Mouse (Mus musculus) embryonic fibroblast, embryonic 13.5 days (primary cell): ENCODE measurements at regions not wholly inside any gene's neighbourhood (a gene's known extent, or its start where the extent isn't known, plus 50 kb on each side); places are given as distances from the start of the nearest gene placed in this dataset.

Experiments used
- H3K27ac ChIP-seq: 2 replicates; pipeline ENCODE4 v1.5.1; 2012; ENCODE audit warnings: low read length, control low read depth, inconsistent platforms; ENCODE audit not compliant: insufficient read depth
- H3K4me1 ChIP-seq: 2 replicates; pipeline ENCODE4 v1.6.1; 2011; ENCODE audit warnings: low read length; ENCODE audit not compliant: control insufficient read depth, insufficient read depth
- H3K4me3 ChIP-seq: 2 replicates; pipeline ENCODE4 v1.5.1; 2011; ENCODE audit warnings: mild to moderate bottlenecking, control low read depth, low read length; ENCODE audit not compliant: insufficient read depth
- CTCF ChIP-seq: IDR thresholded peaks from 2 replicates; pipeline ENCODE4 v1.5.1; 2011; ENCODE audit warnings: mild to moderate bottlenecking, control low read depth, low read length, moderate library complexity, borderline replicate concordance; ENCODE audit not compliant: insufficient read depth
- POLR2A ChIP-seq: IDR thresholded peaks from 2 replicates; pipeline ENCODE4 v1.6.1; 2011; ENCODE audit warnings: low read depth, mild to moderate bottlenecking, control low read depth, low read length, moderate library complexity

DNA sequence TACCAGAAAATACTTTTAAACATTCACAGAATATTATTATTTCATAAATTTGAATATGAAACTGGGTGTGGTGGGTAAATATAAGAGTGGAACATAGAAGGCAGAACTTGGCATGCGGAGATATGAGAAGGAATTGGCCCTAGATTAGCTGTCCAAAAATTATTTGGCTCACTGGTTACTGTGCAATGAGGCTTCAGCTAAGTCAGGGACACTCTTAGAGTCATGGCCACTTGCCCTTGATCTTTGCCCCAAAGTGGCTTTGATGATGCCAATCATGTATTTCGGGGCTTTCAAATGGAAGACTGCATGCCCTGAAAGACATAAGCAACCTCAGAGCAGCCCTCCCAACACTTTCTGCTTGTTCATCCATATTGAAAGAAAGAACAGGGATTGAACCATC lies 76.9 kb downstream of the Pxdc1 start:
- no peak for TF ChIP-seq CTCF
- TF ChIP-seq POLR2A, result no peak
- Histone ChIP-seq H3K4me1 (no peaks in the 10 kb centered on the region), H3K27ac (no peak overlapping the region), H3K4me3 (no peak overlapping the region)

DNA sequence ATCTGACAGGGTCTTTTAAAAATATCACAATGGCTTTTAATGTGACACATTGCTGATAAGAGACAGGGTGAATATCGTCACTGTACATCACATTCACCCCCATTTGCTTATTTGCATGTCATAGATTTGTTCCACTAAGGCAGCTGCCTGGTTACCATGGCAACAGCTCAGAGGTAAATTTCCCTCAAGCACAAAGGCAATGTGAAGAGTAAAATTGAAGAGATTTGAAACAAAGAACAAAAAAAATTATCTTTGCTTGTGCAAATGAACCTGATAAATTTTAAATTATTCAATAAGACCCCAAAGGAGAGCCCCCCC lies 77.3 kb downstream of the Pxdc1 start:
- TF ChIP-seq POLR2A (no peak), CTCF (no peak)
- H3K27ac ChIP-seq, result no peak overlapping the region
- H3K4me3 ChIP-seq, result no peak overlapping the region
- H3K4me1 ChIP-seq, result no peaks in the 10 kb centered on the region

DNA sequence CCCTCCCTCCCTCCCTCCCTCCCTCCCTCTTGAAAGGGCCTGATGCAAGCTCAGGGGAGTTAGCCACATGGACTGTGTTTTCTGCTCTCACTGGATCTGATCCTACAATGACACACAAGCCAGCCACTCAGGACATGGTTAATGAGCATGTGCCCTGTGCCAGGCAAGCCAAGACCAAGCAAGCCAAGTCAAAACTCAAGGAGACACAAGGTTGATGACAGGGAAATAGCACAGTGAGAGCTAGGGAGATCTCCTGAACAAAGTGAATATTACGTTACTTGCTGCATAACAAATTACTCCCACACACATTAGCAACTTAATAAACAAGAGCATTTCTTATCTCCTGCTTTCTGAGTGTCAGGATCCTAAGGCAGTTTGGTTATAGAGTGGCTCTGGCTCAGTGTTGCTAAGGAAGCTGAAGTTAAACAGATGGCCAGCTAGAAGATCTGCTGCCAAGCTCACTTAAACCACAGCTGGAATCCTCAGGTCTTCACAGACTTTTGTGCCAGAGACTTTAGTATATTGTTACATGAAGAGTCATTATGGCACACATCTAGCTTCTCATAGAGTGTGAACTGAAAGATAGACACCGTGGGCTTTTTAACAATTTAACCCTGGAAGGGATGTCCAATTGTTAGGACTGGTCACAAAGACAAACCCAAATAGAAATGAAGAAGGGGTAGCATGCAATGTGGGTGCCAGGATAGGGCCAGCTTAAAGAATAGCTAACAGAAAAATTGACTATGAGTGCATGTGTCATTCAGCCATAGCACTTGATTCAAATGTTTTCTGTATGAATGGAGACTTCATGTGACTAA lies 77.9 kb downstream of the Pxdc1 start:
- H3K27ac ChIP-seq, result no peak overlapping the region
- no peak for TF ChIP-seq CTCF
- no peak for TF ChIP-seq POLR2A
- no peak overlapping the region for H3K4me3 ChIP-seq
- no peaks in the 10 kb centered on the region for H3K4me1 ChIP-seq

DNA sequence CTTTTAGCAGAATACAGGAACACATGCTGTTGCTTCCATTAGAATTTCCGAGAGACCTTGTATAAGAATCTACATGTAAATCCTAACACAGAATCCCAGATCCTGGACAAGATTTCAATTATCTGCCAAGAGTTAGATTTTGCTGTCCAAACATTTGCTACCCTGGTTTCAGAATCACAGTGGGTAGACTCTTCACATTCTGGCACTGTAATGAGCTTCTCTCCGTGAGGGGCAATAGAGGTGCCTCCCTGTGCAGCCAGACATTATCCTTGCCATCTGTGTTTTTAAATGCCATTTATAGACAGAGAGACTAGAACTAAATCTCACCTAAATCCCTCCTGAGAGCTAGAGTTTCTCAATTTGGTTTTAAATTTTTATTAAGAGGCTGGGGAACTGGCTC lies 84.0 kb downstream of the Pxdc1 start:
- H3K4me1 ChIP-seq, result no peaks in the 10 kb centered on the region
- H3K4me3 ChIP-seq, result no peak overlapping the region
- no peak for TF ChIP-seq CTCF
- no peak for TF ChIP-seq POLR2A
- H3K27ac ChIP-seq, result no peak overlapping the region

DNA sequence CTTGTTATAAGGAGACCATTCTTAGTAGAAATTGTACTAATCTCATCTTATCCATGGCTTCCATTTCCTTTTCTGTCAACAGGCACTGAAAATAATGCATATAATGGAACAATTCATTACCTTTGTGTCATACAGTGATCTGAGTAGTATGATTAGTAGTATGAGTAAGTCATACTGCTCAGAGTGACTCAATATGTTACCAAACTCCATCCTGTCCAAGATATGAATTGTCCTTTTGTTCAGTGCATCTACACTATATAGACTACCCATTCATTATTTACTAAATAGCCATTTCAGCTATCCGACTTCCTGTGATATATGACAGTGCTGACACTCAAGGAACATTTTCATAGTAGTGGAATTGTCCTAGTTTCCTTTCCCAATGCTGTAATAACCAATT lies 86.6 kb downstream of the Pxdc1 start:
- no peaks in the 10 kb centered on the region for H3K4me1 ChIP-seq
- no peak overlapping the region for H3K4me3 ChIP-seq
- H3K27ac ChIP-seq, result no peak overlapping the region
- no peak for TF ChIP-seq POLR2A
- no peak for TF ChIP-seq CTCF

DNA sequence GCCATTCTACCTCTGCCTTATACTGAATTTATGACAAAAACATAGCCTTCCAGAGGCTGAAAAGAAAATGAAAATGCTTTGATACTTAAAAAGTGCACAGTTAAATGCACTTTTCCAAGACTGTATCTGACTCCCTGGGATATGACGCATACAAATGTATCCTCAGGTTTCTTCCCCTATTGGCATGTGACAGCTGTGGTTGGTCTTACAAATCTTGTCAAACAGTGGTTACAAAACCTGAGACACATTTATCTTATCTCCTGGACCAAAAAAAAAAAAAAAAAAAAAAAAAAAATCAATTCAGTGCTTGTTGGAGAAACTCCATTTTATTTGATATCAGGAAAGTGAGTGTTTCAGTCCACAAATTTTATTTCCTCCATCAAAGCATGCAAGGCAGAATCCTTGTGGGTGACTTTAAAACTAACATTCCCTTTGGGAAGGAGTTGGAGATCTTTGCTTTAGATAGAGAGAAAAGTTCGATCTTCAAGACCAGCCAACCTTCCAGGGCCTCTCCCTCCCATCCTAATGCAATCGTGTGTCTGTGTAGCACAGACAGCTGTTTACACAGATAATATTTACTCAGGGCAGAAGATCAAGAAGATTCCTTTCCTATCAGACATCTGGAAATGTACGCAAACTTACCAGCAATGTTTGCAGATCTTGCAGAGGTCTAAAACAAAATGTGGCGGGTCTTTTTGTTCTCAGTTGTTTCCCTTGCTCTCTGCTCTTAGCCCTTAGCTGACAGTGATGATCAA lies 103.0 kb downstream of the Pxdc1 start:
- no peaks in the 10 kb centered on the region for H3K4me1 ChIP-seq
- no peak overlapping the region for H3K27ac ChIP-seq
- TF ChIP-seq CTCF (no peak), POLR2A (no peak)
- H3K4me3 ChIP-seq, result no peak overlapping the region

DNA sequence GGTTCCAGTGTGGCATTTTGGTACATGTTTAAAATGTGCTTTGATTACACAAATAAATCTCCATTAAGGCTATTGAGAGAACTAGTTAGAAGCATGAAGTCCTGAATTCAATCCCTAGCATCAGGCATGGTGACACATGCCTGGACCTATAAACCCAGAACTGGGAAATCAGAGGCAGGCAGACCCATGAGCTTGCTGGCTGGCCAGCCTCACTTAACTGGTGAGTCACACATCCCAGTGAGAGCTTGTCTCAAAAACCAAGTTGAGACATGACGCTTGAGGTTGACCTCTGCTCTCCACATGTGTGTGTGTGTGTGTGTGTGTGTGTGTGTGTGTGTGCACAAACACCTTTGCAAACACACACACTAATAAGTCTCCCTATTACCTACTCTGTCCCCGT lies 112.6 kb downstream of the Pxdc1 start:
- H3K4me3 ChIP-seq, result no peak overlapping the region
- no peak overlapping the region for H3K27ac ChIP-seq
- no peaks in the 10 kb centered on the region for H3K4me1 ChIP-seq
- TF ChIP-seq CTCF (no peak), POLR2A (no peak)

DNA sequence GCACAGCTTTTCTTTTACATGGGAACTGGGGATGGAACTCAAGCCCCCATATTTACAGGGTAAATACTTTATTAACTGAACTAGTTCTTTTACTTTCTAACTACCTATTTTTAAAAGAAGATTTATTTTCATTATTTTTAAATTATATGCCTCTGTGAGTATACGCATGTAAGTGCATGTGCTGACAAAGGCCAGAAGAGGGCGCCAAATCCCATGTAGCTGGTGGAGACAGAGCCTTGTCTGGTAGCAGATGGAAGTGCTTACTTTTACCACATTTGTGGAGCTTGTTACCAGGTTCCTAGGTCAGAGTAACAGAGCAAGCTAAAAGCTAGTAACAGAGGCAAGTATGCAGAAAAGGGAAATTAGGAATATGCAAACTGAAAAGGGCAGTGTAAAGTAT lies 119.4 kb downstream of the Pxdc1 start:
- no peak; the same call in 1 of the 2 replicates for TF ChIP-seq CTCF
- no peak for TF ChIP-seq POLR2A
- Histone ChIP-seq H3K4me3 (no peak overlapping the region), H3K4me1 (no peaks in the 10 kb centered on the region), H3K27ac (no peak overlapping the region)

DNA sequence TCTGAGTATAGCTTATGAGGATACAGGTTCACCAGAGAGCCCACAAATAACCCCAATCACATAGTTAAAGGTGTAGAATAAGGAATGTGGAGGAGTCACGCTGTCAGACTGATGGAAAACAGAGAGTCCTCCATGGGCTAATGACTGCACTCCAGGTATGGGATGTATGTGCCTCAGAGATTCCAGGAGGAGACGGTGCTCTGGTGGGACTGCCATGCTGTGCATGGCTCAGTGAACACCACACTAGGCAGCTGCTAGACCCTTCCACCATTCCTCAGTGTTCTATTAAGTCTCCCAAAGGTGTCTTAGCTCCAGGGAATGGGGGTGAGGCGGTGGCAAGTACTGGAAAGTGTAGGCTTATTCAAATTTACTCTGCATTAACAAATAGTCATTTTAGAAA lies 142.0 kb downstream of the Pxdc1 start:
- H3K4me3 ChIP-seq, result no peak overlapping the region
- no peaks in the 10 kb centered on the region for H3K4me1 ChIP-seq
- TF ChIP-seq CTCF (no peak), POLR2A (no peak)
- no peak overlapping the region for H3K27ac ChIP-seq

DNA sequence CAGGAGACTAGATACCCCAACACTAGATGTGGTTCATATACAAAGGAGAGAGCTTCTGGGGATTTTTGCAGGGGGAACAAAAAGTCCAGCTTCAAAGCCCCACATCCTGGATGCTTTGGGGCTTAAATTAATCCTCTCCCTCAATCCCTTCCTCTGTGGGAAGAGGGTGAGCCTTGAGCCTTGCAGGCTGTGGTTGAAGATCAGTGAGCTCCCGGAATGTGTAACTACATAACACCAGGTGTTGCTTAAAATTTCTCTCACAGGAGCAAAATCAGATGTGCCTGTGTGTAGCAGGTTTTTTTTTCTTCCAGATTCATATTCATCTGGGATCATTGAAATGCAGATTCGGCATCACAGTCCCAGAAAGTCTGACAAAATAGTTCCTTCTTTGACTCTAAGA lies 146.1 kb downstream of the Pxdc1 start:
- no peak for TF ChIP-seq POLR2A
- TF ChIP-seq CTCF, result no peak
- Histone ChIP-seq H3K4me1 (no peaks in the 10 kb centered on the region), H3K27ac (no peak overlapping the region), H3K4me3 (no peak overlapping the region)
